Mouse (Mus musculus) erythroid progenitor cell, adult 5-6 weeks (primary cell): Measurements from ENCODE around the gene Olfr844. TPM values are rescaled to one million over a fixed set of nuclear protein-coding genes. Genes with fewer than 3 reads are reported as not detected.

Experiments used
- ATAC-seq: replicated peaks from 2 replicates; pipeline ENCODE4 v1.8.0; 2016; ENCODE audit warnings: moderate number of reproducible peaks, mild to moderate bottlenecking, moderate TSS enrichment, inconsistent platforms; ENCODE audit not compliant: poor library complexity, low FRiP score, severe bottlenecking
- total RNA-seq, 2 experiments: library from RNA; stranded (forward) in 1 of 2; stranded (reverse) in 1 of 2; fragments of 150-400 nt in 1 of 2; fragments of 186-747, 209-891 nt in 1 of 2; gene quantifications; 2 replicates each; pipeline versions ENCODE4 v1.2.3 to v1.2.4; 2015 to 2017; ENCODE audit warnings: low replicate concordance in 2 of 2

Gene Olfr844
- total RNA-seq (2015; ENCODE audit: low replicate concordance) (not detected in 2 replicates), total RNA-seq (2017; ENCODE audit: low replicate concordance) (not detected in 2 replicates)

DNA sequence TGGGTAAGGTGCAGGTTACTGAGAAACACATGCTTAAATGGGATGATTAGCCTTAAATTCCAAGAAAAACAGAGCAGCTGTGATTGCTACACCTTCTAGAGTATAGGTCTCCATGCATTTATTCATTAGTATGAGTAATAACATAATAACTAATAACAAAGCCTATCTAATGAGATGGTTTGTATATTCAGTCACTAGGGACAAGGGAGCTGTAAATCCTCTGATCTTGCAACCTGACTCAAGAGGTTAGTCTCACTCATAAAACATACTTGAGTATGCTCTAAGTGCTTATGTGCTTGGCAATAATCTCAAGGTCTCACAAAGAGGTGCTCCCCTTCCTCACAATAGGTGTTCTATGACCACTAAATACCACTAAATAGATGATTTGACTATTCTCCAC lies at the start of gene Olfr844:
Gene Olfr844, plus strand, starts transcription at position 301 of the 400 bp plus-strand sequence.
- ATAC-seq = no peak

DNA sequence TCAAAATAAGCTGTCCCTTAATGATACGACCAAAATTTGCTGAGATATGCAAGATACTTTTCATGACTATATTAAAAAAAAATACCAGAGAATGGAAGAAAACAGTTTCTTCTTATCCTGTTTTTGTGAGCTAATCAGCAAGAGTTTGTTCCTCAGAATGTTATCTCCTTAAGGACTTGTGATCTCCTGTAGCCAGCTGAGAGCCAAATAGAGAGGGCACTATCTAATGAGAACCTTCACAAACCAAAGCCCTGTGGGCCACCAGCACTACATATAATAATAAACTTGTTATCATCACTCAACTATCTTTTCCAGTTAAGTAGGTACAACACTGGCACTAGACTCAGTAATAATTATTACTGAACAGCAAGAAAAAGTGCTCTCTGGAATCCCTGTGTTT lies 20.0 kb downstream of the Olfr844 start, which contains the start of gene Olfr845:
Gene Olfr845, plus strand, starts transcription at position 301 of the 400 bp plus-strand sequence.
- ATAC-seq = no peak

DNA sequence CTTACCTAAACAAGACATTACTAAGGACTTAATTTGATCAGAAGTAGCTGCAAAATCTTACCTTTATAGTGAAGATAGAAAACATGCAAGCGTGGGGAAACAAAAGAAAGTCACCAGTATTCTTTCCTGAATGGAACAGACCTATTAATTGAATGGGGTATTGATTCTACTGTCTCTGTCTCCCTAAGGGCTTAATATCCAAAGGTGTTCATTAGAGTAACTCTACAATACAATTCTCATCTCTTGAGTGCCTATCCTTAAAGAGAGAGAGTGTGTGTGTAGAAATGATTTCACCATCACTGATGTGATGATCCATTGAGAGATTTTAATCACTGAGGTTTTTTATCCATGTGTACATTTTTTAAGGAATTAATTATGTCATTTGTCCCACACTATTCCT lies 47.8 kb downstream of the Olfr844 start, which contains the start of gene Olfr846:
Gene Olfr846, minus strand, starts transcription at position 101 of the 400 bp plus-strand sequence.
- no peak for ATAC-seq

Other genes starting within 250 kb of the Olfr844 start
- gene Olfr836, start 196.0 kb upstream of the Olfr844 start, total RNA-seq (2015; ENCODE audit: low replicate concordance) = not detected in 2 replicates
- gene Olfr836, start 196.0 kb upstream of the Olfr844 start, total RNA-seq (2017; ENCODE audit: low replicate concordance) = not detected in 2 replicates
- gene Olfr837, start 180.0 kb upstream of the Olfr844 start, total RNA-seq (2015; ENCODE audit: low replicate concordance) = not detected in 2 replicates
- gene Olfr837, start 180.0 kb upstream of the Olfr844 start, total RNA-seq (2017; ENCODE audit: low replicate concordance) = not detected in 2 replicates
- gene Olfr839-ps1, start 139.0 kb upstream of the Olfr844 start, total RNA-seq (2015; ENCODE audit: low replicate concordance) = not detected in 2 replicates
- gene Olfr839-ps1, start 139.0 kb upstream of the Olfr844 start, total RNA-seq (2017; ENCODE audit: low replicate concordance) = not detected in 2 replicates
- gene Olfr843, start 64.4 kb upstream of the Olfr844 start, total RNA-seq (2015; ENCODE audit: low replicate concordance) = not detected in 2 replicates
- not detected in 2 replicates for gene Olfr843, start 64.4 kb upstream of the Olfr844 start, total RNA-seq (2017; ENCODE audit: low replicate concordance)
- not detected in 2 replicates for gene Olfr845, start 20.1 kb downstream of the Olfr844 start, total RNA-seq (2015; ENCODE audit: low replicate concordance)
- not detected in 2 replicates for gene Olfr845, start 20.1 kb downstream of the Olfr844 start, total RNA-seq (2017; ENCODE audit: low replicate concordance)
- not detected in 2 replicates for gene Olfr846, start 47.7 kb downstream of the Olfr844 start, total RNA-seq (2015; ENCODE audit: low replicate concordance)
- not detected in 2 replicates for gene Olfr846, start 47.7 kb downstream of the Olfr844 start, total RNA-seq (2017; ENCODE audit: low replicate concordance)
- not detected in 2 replicates for gene Olfr847, start 62.3 kb downstream of the Olfr844 start, total RNA-seq (2015; ENCODE audit: low replicate concordance)
- not detected in 2 replicates for gene Olfr847, start 62.3 kb downstream of the Olfr844 start, total RNA-seq (2017; ENCODE audit: low replicate concordance)
- not detected in 2 replicates for gene Olfr849, start 123.9 kb downstream of the Olfr844 start, total RNA-seq (2015; ENCODE audit: low replicate concordance)
- not detected in 2 replicates for gene Olfr849, start 123.9 kb downstream of the Olfr844 start, total RNA-seq (2017; ENCODE audit: low replicate concordance)
- not detected in 2 replicates for gene Olfr850, start 161.9 kb downstream of the Olfr844 start, total RNA-seq (2015; ENCODE audit: low replicate concordance)
- gene Olfr850, start 161.9 kb downstream of the Olfr844 start, total RNA-seq (2017; ENCODE audit: low replicate concordance) = not detected in 2 replicates
- gene Olfr851, start 176.9 kb downstream of the Olfr844 start, total RNA-seq (2015; ENCODE audit: low replicate concordance) = not detected in 2 replicates
- not detected in 2 replicates for gene Olfr851, start 176.9 kb downstream of the Olfr844 start, total RNA-seq (2017; ENCODE audit: low replicate concordance)
- not detected in 2 replicates for gene Olfr853, start 224.7 kb downstream of the Olfr844 start, total RNA-seq (2015; ENCODE audit: low replicate concordance)
- gene Olfr853, start 224.7 kb downstream of the Olfr844 start, total RNA-seq (2017; ENCODE audit: low replicate concordance) = not detected in 2 replicates